Comparison of ENCODE assay signal across 15 mouse cellular contexts in the genomic region with DNA sequence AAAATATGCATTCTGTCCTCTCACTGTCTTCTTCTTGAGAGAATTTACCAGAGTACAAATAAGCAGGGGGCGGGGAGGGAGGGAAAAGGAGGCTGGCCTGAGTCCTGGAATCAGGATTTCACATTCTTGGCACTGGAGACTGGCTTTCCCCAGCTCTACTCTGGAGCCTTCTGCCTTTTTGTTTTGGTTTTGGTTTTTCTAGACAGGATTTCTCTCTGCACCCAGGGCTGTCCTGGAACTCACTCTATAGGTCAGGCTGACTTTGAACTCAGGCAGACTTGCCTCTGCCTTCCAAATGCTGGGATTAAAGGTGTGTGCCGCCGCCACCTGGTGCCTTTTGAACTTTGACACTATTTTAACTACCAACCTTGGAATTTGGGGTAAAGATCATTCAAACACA. TPM values are rescaled to one million over a fixed set of nuclear protein-coding genes. Genes with fewer than 3 reads are reported as not detected.
DNase-seq lines count a peak whose midpoint lies in the region; ATAC-seq and TF ChIP-seq lines count a peak whose summit lies in the region.
"Had no signal": no experiment of that assay in that cellular context is flagged by ENCODE, and none has a peak within 500 bp of the region (broad histone marks: within the 10 kb centered on the region; RNA-seq: fewer than 3 reads in every experiment).

No protein-coding gene starts in this region.

- H3K9me3 ChIP-seq in heart, postnatal 0 days (replicated peaks; ENCODE audit: control insufficient read depth, low read length), result no peaks in the 10 kb centered on the region
- H3K9me3 ChIP-seq in midbrain, embryonic 14.5 days (ENCODE audit: control insufficient read depth, low read length), result no peaks in the 10 kb centered on the region
- no peaks in the 10 kb centered on the region for H3K9me3 ChIP-seq in midbrain, embryonic 15.5 days
- H3K9me3 ChIP-seq: embryonic facial prominence, embryonic 12.5 days; G1E had no signal

- DNase-seq in adrenal gland, adult 2 months, result peak; percentile 20
- DNase-seq in adrenal gland, adult 8-10 months, result no peak
- peak; percentile 20 for DNase-seq in heart, postnatal 0 days (ENCODE audit: low spot score)
- no peak for DNase-seq in heart, postnatal 25 days (ENCODE audit: low spot score)
- peak; percentile 28 for DNase-seq in midbrain, embryonic 14.5 days
- peak; percentile 25 for DNase-seq in ovary, postnatal 14 days (ENCODE audit: low spot score)
- DNase-seq: cerebellum, adult 9-10 months; layer of hippocampus, adult 9-11 months; right cerebral cortex, postnatal 4 days had no signal

- ATAC-seq in heart, postnatal 0 days (ENCODE audit: insufficient read depth, low read depth), result no peak
- ATAC-seq in midbrain, embryonic 14.5 days (ENCODE audit: low FRiP score, low TSS enrichment), result no peak
- ATAC-seq in midbrain, embryonic 15.5 days (replicated peaks), result no peak
- no peak for ATAC-seq in erythroid progenitor cell, adult 5-6 weeks (replicated peaks; ENCODE audit: low FRiP score, poor library complexity, severe bottlenecking)

- H3K27me3 ChIP-seq in heart, postnatal 0 days (ENCODE audit: control insufficient read depth, insufficient read depth, low read length), result 0 out of 2 replicates have a peak, but pooled peaks cover 6% of the 10 kb centered on the region
- H3K27me3 ChIP-seq in midbrain, embryonic 14.5 days (ENCODE audit: control insufficient read depth, insufficient read depth, low read length), result no peaks in the 10 kb centered on the region
- no peaks in the 10 kb centered on the region for H3K27me3 ChIP-seq in midbrain, embryonic 15.5 days (replicated peaks)
- H3K27me3 ChIP-seq: embryonic facial prominence, embryonic 12.5 days; hindbrain, embryonic 12.5 days had no signal

- H3K4me3 ChIP-seq in heart, postnatal 0 days (ENCODE audit: low read depth, low read length), result no peak overlapping the region
- H3K4me3 ChIP-seq in midbrain, embryonic 14.5 days (replicated peaks; ENCODE audit: low read depth, low read length), result no peak overlapping the region
- H3K4me3 ChIP-seq in midbrain, embryonic 15.5 days, result no peak overlapping the region
- H3K4me3 ChIP-seq: embryonic facial prominence, embryonic 12.5 days; hindbrain, embryonic 12.5 days; midbrain, embryonic 10.5 days had no signal

- TF ChIP-seq CTCF in heart, postnatal 0 days (IDR thresholded peaks at IDR 0.05; ENCODE audit: low read depth), result no peak

- no peak overlapping the region for H3K27ac ChIP-seq in heart, postnatal 0 days (ENCODE audit: low read depth)
- no peak overlapping the region for H3K27ac ChIP-seq in midbrain, embryonic 14.5 days (replicated peaks; ENCODE audit: low read depth, low read length)
- no peak overlapping the region for H3K27ac ChIP-seq in midbrain, embryonic 15.5 days
- H3K27ac ChIP-seq: embryonic facial prominence, embryonic 12.5 days; hindbrain, embryonic 12.5 days; midbrain, embryonic 10.5 days had no signal

- 74% methylated on average over 3 of the region's 3 CpGs for WGBS in heart, postnatal 0 days
- 83% methylated on average over 3 of the region's 3 CpGs for WGBS in midbrain, embryonic 14.5 days
- 81% methylated on average over 3 of the region's 3 CpGs for WGBS in midbrain, embryonic 15.5 days

- no peaks in the 10 kb centered on the region for H3K36me3 ChIP-seq in heart, postnatal 0 days (replicated peaks; ENCODE audit: control insufficient read depth, insufficient read depth, low read length)
- H3K36me3 ChIP-seq in midbrain, embryonic 14.5 days (ENCODE audit: control insufficient read depth, insufficient read depth, low read length), result no peaks in the 10 kb centered on the region
- no peaks in the 10 kb centered on the region for H3K36me3 ChIP-seq in midbrain, embryonic 15.5 days (replicated peaks)
- H3K36me3 ChIP-seq: embryonic facial prominence, embryonic 12.5 days; hindbrain, embryonic 12.5 days had no signal

- peaks cover 4% of the 10 kb centered on the region; the same call in 1 of the 2 replicates for H3K4me1 ChIP-seq in heart, postnatal 0 days (ENCODE audit: control insufficient read depth, insufficient read depth)
- peaks cover 16% of the 10 kb centered on the region for H3K4me1 ChIP-seq in midbrain, embryonic 14.5 days (ENCODE audit: control insufficient read depth, insufficient read depth, low read length)
- peaks cover 15% of the 10 kb centered on the region for H3K4me1 ChIP-seq in midbrain, embryonic 15.5 days

- no peak overlapping the region for H3K9ac ChIP-seq in heart, postnatal 0 days (replicated peaks; ENCODE audit: low read depth, low read length)
- no peak overlapping the region for H3K9ac ChIP-seq in midbrain, embryonic 14.5 days (replicated peaks; ENCODE audit: low read length)
- H3K9ac ChIP-seq in midbrain, embryonic 15.5 days, result no peak overlapping the region
- H3K9ac ChIP-seq: embryonic facial prominence, embryonic 12.5 days; hindbrain, embryonic 12.5 days had no signal

- TF ChIP-seq EP300 in heart, postnatal 0 days (IDR thresholded peaks at IDR 0.05; ENCODE audit: low read depth), result no peak

- intact Hi-C loops in heart, postnatal 25 days (cut with DNase I), result no loop called here

- H3K4me2 ChIP-seq in heart, postnatal 0 days (ENCODE audit: low read depth, low read length), result no peak overlapping the region
- no peak overlapping the region for H3K4me2 ChIP-seq in midbrain, embryonic 14.5 days (ENCODE audit: low read length)
- no peak overlapping the region for H3K4me2 ChIP-seq in midbrain, embryonic 15.5 days
- H3K4me2 ChIP-seq: embryonic facial prominence, embryonic 12.5 days; hindbrain, embryonic 12.5 days had no signal

RNA-seq across cellular contexts. Expression of a gene that starts 48.1 kb away (rescaled TPM):
- total RNA-seq in adrenal gland, adult 2 months (2021), result 10 to 100 TPM; 39.3 to 44.5 TPM
- polyA plus RNA-seq in adrenal gland, adult 2 months (2012; rRNA removed), result 11.9 and 13.4 TPM in 2 replicates
- total RNA-seq in adrenal gland, adult 8-10 months (2022), result 10 to 100 TPM; 41.1 to 48.8 (median 46.2) TPM
- 11.2 and 20.0 TPM in 2 replicates for total RNA-seq in heart, postnatal 0 days (2014; rRNA removed; ENCODE audit: low replicate concordance)
- 17.8 and 18.6 TPM in 2 replicates for polyA plus RNA-seq in heart, postnatal 0 days (2015; fragmentation: Nextera tagmentation; extraction: Ambion mirVana)
- 10 to 100 TPM; 24.7 to 27.4 TPM for total RNA-seq in heart, postnatal 25 days (2021)
- 64.6 and 68.9 TPM in 2 replicates for polyA plus RNA-seq in midbrain, embryonic 14.5 days (2014; fragmentation: Nextera tagmentation; extraction: Ambion mirVana)
- 60.5 and 65.8 TPM in 2 replicates for polyA plus RNA-seq in midbrain, embryonic 15.5 days (2015; fragmentation: Nextera tagmentation; extraction: Ambion mirVana)
- total RNA-seq in erythroid progenitor cell, adult 5-6 weeks (2015; ENCODE audit: low replicate concordance), result 41.1 and 59.9 TPM in 2 replicates
- 38.4 and 49.4 TPM in 2 replicates for total RNA-seq in erythroid progenitor cell, adult 5-6 weeks (2017; ENCODE audit: low replicate concordance)

Comparison
In these comparisons a context has a peak if more than half of its experiments do, and no peak if none do; other contexts are left out.
1. DNase-seq: peak in adrenal gland, adult 2 months (single experiment), heart, postnatal 0 days (single experiment), midbrain, embryonic 14.5 days (single experiment) and ovary, postnatal 14 days (single experiment); none in adrenal gland, adult 8-10 months (single experiment) and heart, postnatal 25 days (single experiment).